Mouse (Mus musculus) kidney, postnatal 25 days (tissue): Measurements from ENCODE around the gene Ptges3l.
"Not testable (repeated sequence)": the region's sequence is repeated elsewhere in the genome, so short reads cannot be mapped to it uniquely, and the experiment has no call there.

Source experiments
- DNase-seq, 2 experiments: peaks; one replicate each; pipeline ENCODE4 v3.0.0; 2021; ENCODE audit warnings: mixed read lengths in 2 of 2

Gene Ptges3l

DNA sequence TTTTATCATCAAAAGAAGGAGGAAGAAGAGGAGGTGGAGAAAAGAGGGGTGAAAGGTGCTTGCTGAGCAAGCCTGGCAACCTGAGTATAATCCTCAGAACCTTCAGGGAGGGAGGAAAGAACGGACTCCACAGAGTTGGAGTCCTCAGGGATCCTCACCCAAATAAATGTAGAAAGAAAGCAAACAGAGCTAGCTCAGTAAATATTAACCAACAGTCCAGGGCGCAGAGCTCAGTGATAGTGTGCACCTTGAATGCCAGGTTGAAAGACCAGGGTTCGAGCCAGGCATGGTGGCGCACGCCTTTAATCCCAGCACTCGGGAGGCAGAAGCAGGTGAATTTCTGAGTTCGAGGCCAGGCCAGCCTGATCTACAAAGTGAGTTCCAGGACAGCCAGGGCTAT is 30.5 kb upstream of the Ptges3l start:
- no peak for DNase-seq

DNA sequence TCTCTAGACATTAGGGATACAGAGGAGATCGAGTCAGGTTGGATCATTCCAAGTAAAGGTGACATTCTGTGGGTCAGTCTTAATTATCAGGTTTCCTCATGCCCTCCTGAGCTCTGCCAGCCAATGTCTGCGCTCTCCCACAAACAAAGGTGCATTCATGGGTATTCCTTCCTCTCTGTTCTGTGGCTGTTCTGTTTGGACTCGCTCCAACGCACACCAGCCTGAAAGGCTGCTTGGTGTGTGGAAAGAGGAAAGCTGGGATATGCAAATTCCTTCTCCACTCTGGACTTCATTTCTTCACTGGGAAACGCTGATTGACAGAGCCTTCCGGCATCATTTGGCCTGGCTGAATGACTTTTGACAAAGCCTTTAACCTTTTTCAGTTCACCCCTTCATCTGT is 29.6 kb upstream of the Ptges3l start:
- DNase-seq: peak in 1 of 2 experiments; percentile 19

DNA sequence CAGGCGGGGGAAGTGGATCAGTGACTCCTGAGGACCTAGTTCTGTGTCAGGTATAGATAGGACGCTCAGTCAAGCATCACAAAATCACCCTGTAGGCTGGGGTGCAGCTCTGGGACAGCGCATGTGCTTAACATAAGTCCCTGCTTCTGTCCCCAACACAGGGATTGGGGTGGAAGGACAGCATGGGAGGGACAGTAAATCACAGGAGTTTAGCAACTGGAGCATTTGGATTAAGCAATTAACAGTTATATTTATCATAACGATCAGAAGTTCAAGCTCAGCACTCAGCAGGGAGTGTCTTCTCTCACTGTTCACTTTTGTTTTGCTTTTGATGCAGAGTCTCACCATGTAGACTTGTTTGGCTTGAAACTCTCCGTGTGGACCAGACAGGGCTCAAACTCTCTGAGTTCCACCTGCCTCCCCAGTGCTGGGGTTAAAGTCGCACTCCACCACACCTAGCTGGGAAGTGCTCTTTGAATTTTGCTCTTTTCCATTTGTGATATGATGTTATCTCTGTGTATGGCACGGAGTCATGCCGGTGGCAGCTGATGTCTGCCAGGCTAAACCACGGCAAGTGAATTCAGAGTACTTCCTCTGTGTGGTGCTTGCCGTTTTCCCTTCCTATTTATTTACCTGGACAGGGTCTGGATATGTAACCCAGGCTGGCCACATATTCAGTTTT is 27.1 kb upstream of the Ptges3l start:
- DNase-seq: no peak

DNA sequence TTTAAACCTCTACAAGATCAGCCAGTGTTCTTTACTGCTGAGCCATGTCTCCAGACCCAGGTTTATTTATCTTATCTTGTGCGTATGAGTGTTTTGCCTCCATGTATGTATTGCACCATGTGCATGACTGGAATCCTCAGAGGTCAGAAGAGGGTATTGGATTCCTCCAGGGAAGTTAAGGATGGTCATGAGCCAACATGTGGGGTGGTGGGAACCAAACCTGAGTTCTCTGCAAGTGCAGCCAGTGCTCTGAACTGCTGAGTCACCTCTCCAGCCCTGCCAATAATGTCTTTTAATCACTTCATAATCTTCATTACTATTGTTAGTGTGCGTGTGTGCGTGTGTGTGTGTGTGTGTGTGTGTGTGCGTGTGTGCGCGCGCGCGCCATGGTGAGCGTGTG is 26.4 kb upstream of the Ptges3l start:
- no peak for DNase-seq

DNA sequence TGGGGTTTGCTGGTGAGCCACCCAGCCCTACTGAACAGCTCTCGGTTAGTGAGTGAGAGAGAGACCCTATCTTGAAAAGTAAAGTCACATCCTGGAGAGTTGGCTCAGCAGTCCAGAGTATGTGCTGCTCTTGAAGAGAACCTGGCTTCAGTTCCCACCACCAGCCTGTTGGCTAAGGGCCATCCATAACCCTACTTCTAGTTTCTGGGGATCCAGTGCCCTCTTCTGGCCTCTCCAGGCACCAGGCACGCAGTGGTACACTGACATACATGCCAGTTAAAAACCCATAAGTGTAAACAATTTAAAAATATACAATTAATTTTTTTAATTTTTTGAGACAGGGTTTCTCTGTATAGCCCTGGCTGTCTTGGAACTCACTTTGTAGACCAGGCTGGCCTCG is 25.3 kb upstream of the Ptges3l start:
- DNase-seq: peak in 1 of 2 experiments; percentile 30

DNA sequence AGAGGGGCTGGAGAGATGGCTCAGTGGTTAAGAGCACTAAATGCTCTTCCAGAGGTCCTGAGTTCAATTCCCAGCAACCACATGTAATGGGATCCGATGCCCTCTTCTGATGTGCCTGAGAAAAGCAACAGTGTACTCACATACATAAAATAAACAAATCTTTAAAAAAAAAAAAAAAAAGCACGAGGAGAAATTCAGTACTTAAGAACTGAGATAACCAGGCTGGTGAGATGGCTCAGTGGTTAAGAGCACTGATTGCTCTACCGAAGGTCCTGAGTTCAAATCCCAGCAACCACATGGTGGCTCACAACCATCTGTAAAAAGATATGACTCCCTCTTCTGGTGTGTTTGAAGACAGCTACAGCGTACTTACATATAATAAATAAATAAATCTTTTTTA is 24.5 kb upstream of the Ptges3l start:
- DNase-seq: not testable (repeated sequence)

DNA sequence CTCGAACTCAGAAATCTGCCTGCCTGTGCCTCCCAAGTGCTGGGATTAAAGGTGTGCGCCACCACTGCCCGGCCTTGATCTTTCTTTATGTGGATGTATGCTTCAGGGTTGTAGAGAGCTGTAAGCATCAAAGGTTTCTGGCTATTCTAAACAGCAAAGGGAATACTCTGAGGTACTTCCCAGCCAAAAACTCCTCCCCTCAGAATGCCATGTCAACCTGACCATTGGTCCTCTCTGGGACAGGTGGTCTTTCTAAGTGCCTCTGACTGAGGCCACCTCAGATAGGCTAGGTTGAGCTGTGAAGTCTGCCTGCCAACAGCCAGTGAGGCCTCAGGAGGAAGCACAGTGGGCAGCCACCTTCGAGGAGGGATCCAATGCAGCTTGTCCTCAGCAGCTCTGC is 23.8 kb upstream of the Ptges3l start:
- DNase-seq: no peak

DNA sequence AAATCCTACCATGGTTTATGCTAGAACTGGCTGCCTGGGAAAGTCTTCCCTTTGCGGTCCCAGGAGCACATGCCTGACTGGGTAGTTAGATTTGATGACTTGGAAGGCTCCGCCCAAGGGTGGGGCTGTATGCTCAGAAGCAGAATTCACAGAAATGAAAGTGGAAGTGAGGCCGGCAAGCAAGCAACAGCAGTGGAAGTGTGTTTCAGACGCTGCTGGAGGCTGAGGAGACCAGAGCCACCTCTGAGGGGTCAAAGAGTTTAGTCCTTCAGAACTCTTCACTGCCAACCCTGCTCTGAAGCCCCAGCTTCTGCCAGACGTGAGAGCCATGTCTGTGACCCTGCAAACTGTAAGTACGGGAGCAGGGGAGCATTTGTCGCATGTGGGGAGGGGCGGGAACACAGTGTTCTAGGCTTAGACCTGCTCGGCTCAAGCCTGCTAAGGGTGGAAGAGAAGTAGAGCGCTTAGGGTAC is 23.2 kb upstream of the Ptges3l start, which contains the start of gene Ifi35:
Gene Ifi35 (plus strand): TSS at position 134 of the 473 bp plus-strand sequence.
- peak; percentile 88 to 91 for DNase-seq

DNA sequence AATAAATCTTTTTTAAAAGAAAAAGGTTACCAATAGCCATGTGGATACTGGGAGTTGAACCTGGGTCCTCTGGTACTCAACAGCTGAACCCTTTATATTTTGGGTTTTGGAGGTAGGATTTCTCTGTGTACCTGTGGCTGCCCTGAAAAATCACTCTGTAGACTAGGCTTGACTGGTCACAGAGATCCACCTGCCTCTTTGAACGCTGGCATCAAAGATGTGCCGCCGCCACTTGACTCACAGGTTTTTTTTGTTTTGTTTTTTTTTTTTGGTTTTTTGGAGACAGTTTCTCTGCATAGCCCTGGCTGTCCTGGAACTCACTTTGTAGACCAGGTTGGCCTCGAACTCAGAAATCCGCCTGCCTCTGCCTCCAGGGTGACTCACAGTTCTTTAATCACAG is 22.7 kb upstream of the Ptges3l start:
- DNase-seq: no peak

DNA sequence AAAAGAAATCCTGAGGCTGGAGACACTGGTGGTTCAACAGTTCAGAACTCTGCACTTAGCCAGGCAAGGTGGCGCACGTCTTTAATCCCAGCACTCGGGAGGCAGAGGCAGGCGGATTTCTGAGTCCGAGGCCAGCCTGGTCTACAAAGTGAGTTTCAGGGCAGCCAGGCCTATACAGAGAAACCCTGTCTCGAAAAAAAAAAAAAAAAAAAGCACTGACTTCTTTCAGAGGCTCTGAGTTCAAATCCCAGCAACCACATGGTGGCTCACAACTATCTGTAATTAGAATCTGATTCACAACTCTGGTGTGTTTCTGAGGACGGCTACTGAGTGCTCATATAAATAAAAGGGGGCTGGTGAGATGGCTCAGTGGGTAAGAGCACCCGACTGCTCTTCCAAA is 21.7 kb upstream of the Ptges3l start:
- DNase-seq: not testable (repeated sequence)

DNA sequence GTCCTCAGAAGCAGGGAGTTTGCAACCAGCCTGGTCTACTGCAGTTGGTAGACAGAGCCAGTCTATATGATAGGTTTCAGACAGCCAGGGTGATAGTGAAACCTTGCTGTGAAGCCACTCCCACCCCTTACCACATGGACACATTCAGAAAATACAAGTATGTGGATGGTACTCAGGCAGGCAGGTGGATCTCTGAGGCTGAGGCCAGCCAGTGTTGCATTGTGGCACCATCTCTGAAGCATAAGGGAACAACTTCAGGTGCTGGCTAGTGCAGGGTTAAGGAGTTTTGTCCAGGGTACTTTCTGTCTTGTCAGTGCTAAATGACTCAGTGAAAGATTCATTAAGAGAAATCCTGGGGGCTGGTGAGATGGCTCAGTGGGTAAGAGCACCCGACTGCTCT is 21.2 kb upstream of the Ptges3l start:
- DNase-seq: no peak

DNA sequence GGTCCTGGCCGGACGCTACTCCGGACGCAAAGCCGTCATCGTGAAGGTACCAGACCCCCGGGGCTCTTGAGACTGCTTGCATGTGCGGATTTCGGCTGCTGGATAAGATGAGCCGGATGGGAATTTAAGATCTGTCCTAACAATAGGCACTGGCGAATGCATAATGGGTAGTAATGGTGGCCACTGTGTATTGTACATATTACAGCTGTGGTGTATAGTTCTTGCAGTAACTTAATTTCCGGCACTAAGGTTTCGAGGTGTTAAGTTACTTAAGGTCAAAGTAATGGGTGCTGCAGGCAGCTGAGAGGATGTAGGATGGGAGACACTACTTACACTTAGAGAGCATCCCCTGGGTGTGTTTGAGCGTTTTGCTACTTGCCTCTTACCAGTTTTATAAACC is 17.6 kb upstream of the Ptges3l start:
- no peak for DNase-seq

DNA sequence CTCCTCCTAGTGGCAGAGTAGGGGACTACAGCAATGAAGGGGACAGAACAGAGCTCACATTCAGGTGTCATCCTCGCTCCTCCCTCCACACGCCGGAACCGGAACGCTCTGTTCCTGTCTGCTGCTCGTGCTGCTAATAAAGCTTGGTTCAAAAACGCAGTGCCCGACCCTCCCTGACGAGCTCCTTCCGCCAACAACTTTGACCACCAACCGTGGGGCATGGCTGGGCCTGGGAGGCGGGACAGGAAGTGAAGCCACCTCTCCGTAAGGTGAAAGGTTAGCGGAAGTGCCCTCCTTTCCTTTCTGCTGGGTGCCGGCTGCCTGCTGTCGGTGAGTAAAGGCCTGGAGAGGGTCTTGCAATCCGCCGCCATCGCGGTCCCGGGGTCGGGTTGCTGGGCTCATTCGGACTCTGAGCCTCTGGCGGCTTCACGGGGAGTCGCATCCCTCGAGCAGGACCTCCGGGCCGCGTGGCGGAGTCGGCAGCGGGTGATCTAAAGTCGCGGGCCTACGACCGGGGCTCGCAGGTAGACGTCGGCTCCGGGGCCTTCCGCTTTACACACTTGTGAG is 17.1 kb upstream of the Ptges3l start, which contains the start of gene Rpl27:
Gene Rpl27 (plus strand): TSS at position 172 of the 567 bp plus-strand sequence.
- DNase-seq: peak; percentile 96 to 99

DNA sequence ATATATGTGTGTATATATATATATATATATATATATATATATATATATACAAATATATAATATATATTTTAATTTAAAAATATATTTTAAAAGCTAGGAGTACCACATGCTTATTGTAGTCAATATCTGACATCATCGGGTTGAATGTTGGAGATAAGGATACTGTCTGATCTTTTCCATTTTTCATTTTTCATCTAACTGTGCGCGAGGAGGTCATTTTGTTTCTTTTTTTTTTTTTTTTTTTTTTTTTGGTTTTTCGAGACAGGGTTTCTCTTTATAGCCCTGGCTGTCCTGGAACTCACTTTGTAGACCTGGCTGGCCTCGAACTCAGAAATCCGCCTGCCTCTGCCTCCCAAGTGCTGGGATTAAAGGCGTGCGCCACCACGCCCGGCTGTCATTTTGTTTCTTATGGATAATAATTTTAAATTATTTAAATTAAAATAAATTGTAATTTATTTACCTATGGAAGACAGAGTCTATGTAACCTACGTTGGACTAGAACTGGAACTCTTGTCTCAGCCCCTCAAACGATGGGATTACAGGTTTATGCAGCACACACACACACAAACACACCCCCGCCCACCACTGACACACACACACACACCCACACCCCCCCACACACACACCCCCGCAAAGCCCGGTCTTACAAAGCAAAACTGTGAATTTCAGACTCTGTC is 16.5 kb upstream of the Ptges3l start:
- DNase-seq: not testable (repeated sequence)

DNA sequence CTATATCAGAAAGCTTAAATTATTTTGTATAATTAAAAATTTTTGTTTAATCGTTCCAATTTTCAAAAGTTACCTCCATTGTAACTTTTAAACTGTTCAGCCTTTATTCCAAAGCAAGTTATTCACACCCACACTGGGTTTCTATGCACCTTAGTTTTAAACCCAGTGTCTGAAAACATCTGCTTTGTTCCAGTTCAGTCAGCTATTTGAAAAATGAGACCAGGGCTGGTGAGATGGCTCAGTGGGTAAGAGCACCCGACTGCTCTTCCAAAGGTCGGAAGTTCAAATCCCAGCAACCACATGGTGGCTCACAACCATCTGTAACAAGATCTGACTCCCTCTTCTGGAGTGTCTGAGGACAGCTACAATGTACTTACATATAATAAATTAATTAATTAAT is 12.9 kb upstream of the Ptges3l start:
- not testable (repeated sequence) for DNase-seq

DNA sequence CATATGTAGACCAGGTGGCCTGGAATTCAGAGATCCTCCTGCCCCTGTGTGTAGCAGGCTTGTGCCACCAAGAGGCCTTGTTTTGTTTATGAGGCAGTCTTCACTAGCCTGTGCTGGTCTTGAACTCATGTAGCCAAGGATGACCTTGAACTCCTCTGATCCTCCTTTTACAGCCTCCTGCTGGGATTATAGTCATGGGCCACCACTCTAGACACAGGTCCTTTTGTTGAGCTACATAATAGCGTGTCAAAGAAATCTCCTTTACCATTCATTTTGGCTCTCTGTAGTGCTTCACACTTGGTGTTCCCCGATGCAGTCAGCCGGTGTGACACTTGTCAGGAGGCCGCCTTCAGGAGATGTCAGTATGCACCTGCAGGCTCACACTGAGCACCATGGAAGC is 11.8 kb upstream of the Ptges3l start:
- DNase-seq: no peak

DNA sequence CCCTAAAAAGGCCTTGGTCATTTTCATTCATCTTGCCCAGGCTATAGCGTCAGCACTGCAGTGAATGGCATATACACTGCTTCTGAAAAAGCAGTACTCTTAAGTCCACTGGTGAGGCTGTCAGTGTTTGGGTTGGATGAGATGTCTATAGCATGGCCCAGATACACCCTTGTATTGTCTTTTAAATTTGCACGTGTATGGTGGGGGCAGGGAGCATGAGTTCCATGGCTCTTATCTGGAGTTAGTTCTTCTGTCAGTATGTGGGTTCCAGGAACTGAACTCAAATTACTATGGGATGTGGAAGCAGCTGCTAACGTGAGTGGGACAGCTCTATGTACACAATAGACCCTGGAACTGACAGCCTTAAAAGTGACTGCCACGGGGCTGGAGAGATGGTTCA is 10.7 kb upstream of the Ptges3l start:
- DNase-seq: no peak

DNA sequence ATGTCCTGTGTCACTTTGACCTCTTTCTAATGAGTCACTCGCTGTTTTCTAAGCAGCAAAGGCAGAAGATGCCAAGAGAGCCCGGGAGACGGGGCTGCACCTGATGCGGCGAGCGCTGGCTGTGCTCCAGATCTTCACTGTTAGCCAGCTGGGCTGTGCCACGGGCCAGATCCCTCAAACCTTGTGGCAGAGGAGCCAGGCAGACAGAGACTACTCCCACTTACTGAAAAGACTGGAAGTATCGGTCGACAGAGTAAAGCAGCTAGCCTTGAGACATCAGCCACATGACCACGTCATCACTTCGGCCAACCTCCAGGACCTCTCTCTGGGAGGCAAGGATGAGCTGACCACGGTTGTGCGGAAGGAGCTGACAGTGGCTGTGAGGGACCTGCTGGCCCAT is 8.3 kb upstream of the Ptges3l start:
- no peak for DNase-seq

DNA sequence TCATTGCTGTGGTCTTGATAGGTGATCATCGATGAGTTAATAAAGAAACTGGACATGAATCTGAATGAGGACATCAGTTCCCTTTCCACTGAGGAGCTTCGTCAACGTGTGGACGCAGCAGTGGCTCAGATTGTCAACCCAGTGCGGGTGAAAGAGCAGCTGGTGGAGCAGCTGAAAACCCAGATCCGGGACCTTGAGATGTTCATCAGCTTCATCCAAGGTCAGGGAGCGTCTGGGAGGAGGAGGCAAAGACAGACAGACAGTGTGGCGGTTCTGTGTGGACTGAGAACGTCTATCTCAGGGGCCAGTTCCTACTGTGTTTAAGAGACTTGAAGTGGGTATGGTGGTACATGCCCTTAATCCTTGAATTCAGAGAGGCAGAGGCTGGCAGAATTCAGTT is 6.2 kb upstream of the Ptges3l start:
- no peak for DNase-seq

DNA sequence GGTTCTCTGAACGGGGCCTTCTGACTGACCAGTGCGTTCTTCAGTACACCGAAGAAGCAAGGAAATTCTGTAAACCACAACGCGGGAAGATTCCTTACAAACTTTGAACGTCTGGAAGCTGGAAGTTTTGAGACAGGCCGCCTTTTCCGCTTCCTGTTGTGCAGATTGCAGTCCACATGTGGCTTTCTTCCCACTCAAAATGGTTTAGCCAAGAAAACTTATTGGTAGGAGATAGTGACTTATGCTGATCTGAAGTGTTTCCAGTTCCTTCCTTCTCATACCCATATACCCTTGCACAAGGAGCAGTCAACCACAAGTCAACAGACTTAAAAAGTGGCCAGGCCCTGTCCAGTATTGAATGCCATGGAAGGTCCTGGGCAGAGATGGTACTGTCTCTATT is 1.0 kb upstream of the Ptges3l start:
- DNase-seq: no peak

DNA sequence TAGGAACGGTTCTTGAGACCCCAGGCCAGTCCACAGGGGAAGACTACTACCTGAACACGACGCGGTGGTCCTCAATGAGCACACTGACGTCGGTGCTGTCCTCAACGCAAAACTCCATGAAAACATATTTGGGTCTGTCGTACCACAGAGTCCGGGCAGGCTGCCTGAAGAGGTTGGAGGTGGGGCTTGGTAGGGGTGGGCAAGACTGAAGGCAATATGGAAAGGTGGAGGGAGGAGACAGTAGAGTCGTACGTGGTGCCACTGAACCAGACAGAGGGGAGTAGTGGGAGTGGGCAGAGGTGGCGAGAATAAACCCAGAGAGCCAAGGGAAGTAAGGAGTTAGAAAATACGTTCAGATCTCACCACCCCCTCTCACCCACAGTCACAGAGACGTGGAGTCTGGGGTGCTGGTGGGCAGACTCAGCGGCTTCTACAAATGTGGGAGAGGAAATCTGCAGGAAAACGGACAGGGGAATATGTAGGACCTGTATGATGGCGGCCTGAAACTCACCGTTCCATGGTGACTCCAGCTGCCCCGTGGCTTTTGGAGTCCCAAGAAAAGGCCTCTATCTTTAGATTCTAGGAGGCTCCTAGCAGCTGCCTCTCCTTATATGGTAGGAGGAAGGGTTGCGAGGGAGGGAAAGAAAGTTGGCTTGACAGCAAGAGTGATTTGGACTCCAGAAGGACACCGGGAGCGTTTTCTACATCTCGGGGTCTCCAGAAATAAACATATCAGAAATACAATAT is 855 bp downstream of the Ptges3l start, which contains the start of gene Gm27029:
Gene Gm27029 (minus strand): TSS at position 692 of the 747 bp plus-strand sequence.
- DNase-seq: peak in 1 of 2 experiments; percentile 60

DNA sequence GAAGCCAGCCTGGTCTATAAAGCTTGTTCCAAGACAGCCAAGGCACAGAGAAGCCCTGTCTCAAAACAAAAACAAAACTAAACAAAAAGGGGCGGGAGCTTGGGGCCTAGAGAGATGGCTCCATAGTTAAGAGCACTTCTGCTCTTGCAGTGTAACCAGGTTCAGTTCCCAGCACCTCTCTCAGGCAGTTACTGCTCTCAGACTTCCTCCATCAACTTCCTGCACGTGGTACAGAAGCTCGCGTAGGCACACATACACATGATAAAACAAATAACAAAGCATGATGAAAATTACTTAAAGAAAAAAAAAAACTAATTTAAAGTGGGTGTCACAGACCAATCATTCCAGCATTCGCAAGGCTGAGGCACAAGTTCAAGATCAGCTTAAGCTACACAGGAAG is 5.0 kb downstream of the Ptges3l start:
- no peak for DNase-seq

DNA sequence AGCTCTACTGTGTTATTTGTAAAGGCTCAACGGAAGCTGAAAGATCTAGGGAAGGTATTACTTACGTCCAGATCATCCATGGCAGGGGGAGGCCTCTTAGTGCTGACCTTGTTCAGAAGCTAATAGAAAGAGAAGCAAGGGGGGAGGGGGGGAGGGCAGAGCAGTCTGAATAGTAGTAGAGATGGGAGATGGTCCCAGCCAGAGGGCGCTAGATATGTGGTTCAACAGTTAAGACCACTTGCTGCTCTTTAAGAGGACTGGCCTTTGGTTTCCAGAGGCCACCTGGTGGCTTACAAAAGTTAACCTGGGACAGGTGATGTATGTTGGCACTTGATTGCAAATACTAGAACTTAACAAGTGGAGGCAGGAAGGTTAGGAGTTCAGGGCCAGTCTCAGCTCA is 5.5 kb downstream of the Ptges3l start:
- DNase-seq: peak; percentile 35 to 45
